Mouse (Mus musculus): ENCODE measurements around the gene Erc2. TPM values are rescaled to one million over a fixed set of nuclear protein-coding genes. Genes with fewer than 3 reads are reported as not detected.

Gene Erc2
- total RNA-seq, 1 experiment from 2014 or later = not detected

GRCm38 (mm10) chr14:27810790-27811189 lies 188.6 kb downstream of the Erc2 start:
- no peak for ATAC-seq (replicated peaks; ENCODE audit: insufficient number of reproducible peaks, low FRiP score, low TSS enrichment, poor library complexity, severe bottlenecking)

GRCm38 (mm10) chr14:27811649-27812048 lies 189.4 kb downstream of the Erc2 start:
- no peak for ATAC-seq (replicated peaks; ENCODE audit: insufficient number of reproducible peaks, low FRiP score, low TSS enrichment, poor library complexity, severe bottlenecking)

GRCm38 (mm10) chr14:27815739-27816138 lies 193.5 kb downstream of the Erc2 start:
- ATAC-seq (replicated peaks; ENCODE audit: insufficient number of reproducible peaks, low FRiP score, low TSS enrichment, poor library complexity, severe bottlenecking) = no peak

GRCm38 (mm10) chr14:27818986-27819385 lies 196.8 kb downstream of the Erc2 start:
- no peak for ATAC-seq (replicated peaks; ENCODE audit: insufficient number of reproducible peaks, low FRiP score, low TSS enrichment, poor library complexity, severe bottlenecking)

- ATAC-seq (replicated peaks; ENCODE audit: insufficient number of reproducible peaks, low FRiP score, low TSS enrichment, poor library complexity, severe bottlenecking) = no peak
These were observed 199.6 kb downstream of the Erc2 start for GRCm38 (mm10) chr14:27821801-27822200.

GRCm38 (mm10) chr14:27822566-27822965 lies 200.3 kb downstream of the Erc2 start:
- ATAC-seq (replicated peaks; ENCODE audit: insufficient number of reproducible peaks, low FRiP score, low TSS enrichment, poor library complexity, severe bottlenecking) = no peak

GRCm38 (mm10) chr14:27823048-27823447 lies 200.8 kb downstream of the Erc2 start:
- ATAC-seq (replicated peaks; ENCODE audit: insufficient number of reproducible peaks, low FRiP score, low TSS enrichment, poor library complexity, severe bottlenecking) = no peak

GRCm38 (mm10) chr14:27823897-27824296 lies 201.7 kb downstream of the Erc2 start:
- ATAC-seq (replicated peaks; ENCODE audit: insufficient number of reproducible peaks, low FRiP score, low TSS enrichment, poor library complexity, severe bottlenecking) = no peak

- no peak for ATAC-seq (replicated peaks; ENCODE audit: insufficient number of reproducible peaks, low FRiP score, low TSS enrichment, poor library complexity, severe bottlenecking)
These were observed 204.6 kb downstream of the Erc2 start for GRCm38 (mm10) chr14:27826829-27827228.

- no peak for ATAC-seq (replicated peaks; ENCODE audit: insufficient number of reproducible peaks, low FRiP score, low TSS enrichment, poor library complexity, severe bottlenecking)
These were observed 205.9 kb downstream of the Erc2 start for GRCm38 (mm10) chr14:27828089-27828488.

- ATAC-seq (replicated peaks; ENCODE audit: insufficient number of reproducible peaks, low FRiP score, low TSS enrichment, poor library complexity, severe bottlenecking) = no peak
These were observed 210.0 kb downstream of the Erc2 start for GRCm38 (mm10) chr14:27832196-27832595.

GRCm38 (mm10) chr14:27835351-27835750 lies 213.1 kb downstream of the Erc2 start:
- ATAC-seq (replicated peaks; ENCODE audit: insufficient number of reproducible peaks, low FRiP score, low TSS enrichment, poor library complexity, severe bottlenecking) = no peak

- no peak for ATAC-seq (replicated peaks; ENCODE audit: insufficient number of reproducible peaks, low FRiP score, low TSS enrichment, poor library complexity, severe bottlenecking)
These were observed 215.4 kb downstream of the Erc2 start for GRCm38 (mm10) chr14:27837601-27838105.

GRCm38 (mm10) chr14:27840120-27840519 lies 217.9 kb downstream of the Erc2 start:
- ATAC-seq (replicated peaks; ENCODE audit: insufficient number of reproducible peaks, low FRiP score, low TSS enrichment, poor library complexity, severe bottlenecking) = no peak

GRCm38 (mm10) chr14:27846875-27847274 lies 224.6 kb downstream of the Erc2 start:
- no peak for ATAC-seq (replicated peaks; ENCODE audit: insufficient number of reproducible peaks, low FRiP score, low TSS enrichment, poor library complexity, severe bottlenecking)

GRCm38 (mm10) chr14:27847291-27847690 lies 225.1 kb downstream of the Erc2 start:
- ATAC-seq (replicated peaks; ENCODE audit: insufficient number of reproducible peaks, low FRiP score, low TSS enrichment, poor library complexity, severe bottlenecking) = no peak

GRCm38 (mm10) chr14:27851231-27851630 lies 229.0 kb downstream of the Erc2 start:
- ATAC-seq (replicated peaks; ENCODE audit: insufficient number of reproducible peaks, low FRiP score, low TSS enrichment, poor library complexity, severe bottlenecking) = no peak

GRCm38 (mm10) chr14:27852606-27853005 lies 230.4 kb downstream of the Erc2 start:
- ATAC-seq (replicated peaks; ENCODE audit: insufficient number of reproducible peaks, low FRiP score, low TSS enrichment, poor library complexity, severe bottlenecking) = no peak

GRCm38 (mm10) chr14:27860371-27861046 lies 238.3 kb downstream of the Erc2 start:
- ATAC-seq (replicated peaks; ENCODE audit: insufficient number of reproducible peaks, low FRiP score, low TSS enrichment, poor library complexity, severe bottlenecking) = no peak

- no peak for ATAC-seq (replicated peaks; ENCODE audit: insufficient number of reproducible peaks, low FRiP score, low TSS enrichment, poor library complexity, severe bottlenecking)
These were observed 240.1 kb downstream of the Erc2 start for GRCm38 (mm10) chr14:27862299-27862698.

- ATAC-seq (replicated peaks; ENCODE audit: insufficient number of reproducible peaks, low FRiP score, low TSS enrichment, poor library complexity, severe bottlenecking) = no peak
These were observed 245.2 kb downstream of the Erc2 start for GRCm38 (mm10) chr14:27867386-27867785.
